Mouse (Mus musculus) kidney, embryonic 16.5 days (tissue): Measurements from ENCODE around the gene Aqp5. TPM values are rescaled to one million over a fixed set of nuclear protein-coding genes. Genes with fewer than 3 reads are reported as not detected.

Experiments used
- ATAC-seq: fragments of 200-750 bp; cut with Nextera tagmentation; 2 replicates; pipeline ENCODE4 v1.8.0; 2017; ENCODE audit warnings: moderate TSS enrichment; ENCODE audit not compliant: low FRiP score, low TSS enrichment
- H3K27ac ChIP-seq: fragments of 300-500 bp; sonication (generic); 2 replicates; pipeline ENCODE4 v1.5.1; 2014; ENCODE audit warnings: low read length
- H3K27me3 ChIP-seq: fragments of 300-500 bp; sonication (generic); 2 replicates; pipeline ENCODE4 v1.6.1; 2014; ENCODE audit warnings: low read length, control low read depth, mixed read lengths; ENCODE audit not compliant: insufficient read depth
- H3K36me3 ChIP-seq: fragments of 300-500 bp; sonication (generic); 2 replicates; pipeline ENCODE4 v1.6.1; 2014; ENCODE audit warnings: low read length, control low read depth, mixed read lengths; ENCODE audit not compliant: insufficient read depth
- H3K4me1 ChIP-seq: fragments of 300-500 bp; sonication (generic); 2 replicates; pipeline ENCODE4 v1.6.1; 2014; ENCODE audit warnings: low read length, control low read depth, mixed read lengths; ENCODE audit not compliant: insufficient read depth
- H3K4me2 ChIP-seq: fragments of 300-500 bp; sonication (generic); replicated peaks from 2 replicates; pipeline ENCODE4 v1.6.1; 2014; ENCODE audit warnings: low read depth, low read length
- H3K4me3 ChIP-seq: fragments of 300-500 bp; sonication (generic); 2 replicates; pipeline ENCODE4 v1.5.1; 2014; ENCODE audit warnings: mild to moderate bottlenecking, low read length
- H3K9ac ChIP-seq: fragments of 300-500 bp; sonication (generic); replicated peaks from 2 replicates; pipeline ENCODE4 v1.6.1; 2014; ENCODE audit warnings: low read length
- H3K9me3 ChIP-seq: fragments of 300-500 bp; sonication (generic); 2 replicates; pipeline ENCODE4 v1.6.1; 2016; ENCODE audit warnings: low read length, control low read depth
- WGBS: fragments of 180-500 bp; shearing (Covaris S2); extraction: QIAGEN DNeasy Blood & Tissue Kit; methylation state at CpG from one replicate; pipeline ENCODE4 v1.1.7; 2014; 5-methylcytosine and 5-hydroxymethylcytosine counted together
- polyA plus RNA-seq: library from polyadenylated mRNA; unstranded; fragments of >200 nt; fragmentation: Nextera tagmentation; extraction: Ambion mirVana; gene quantifications from 2 replicates; pipeline ENCODE4 v1.2.1, GENCODE M21; 2015

The Aqp5 gene
- polyA plus RNA-seq, 1 experiment from 2014 or later = 5.0 TPM

- no peak overlapping the region for H3K4me3 ChIP-seq
- no peaks in the 10 kb centered on the region for H3K36me3 ChIP-seq
- peaks cover 85% of the 10 kb centered on the region for H3K27me3 ChIP-seq
- no peak for ATAC-seq
- H3K27ac ChIP-seq = no peak overlapping the region
- 76% methylated on average over 5 of the region's 5 CpGs for WGBS
- peaks cover 19% of the 10 kb centered on the region for H3K4me1 ChIP-seq
- H3K9ac ChIP-seq = no peak overlapping the region
- H3K9me3 ChIP-seq = 0 out of 2 replicates have a peak, but pooled peaks cover 3% of the 10 kb centered on the region
- H3K4me2 ChIP-seq = no peak overlapping the region
Measured at GRCm38 (mm10) chr15:99592877-99593276, 2.3 kb downstream of the Aqp5 start.

GRCm38 (mm10) chr15:99594951-99595350 lies 4.4 kb downstream of the Aqp5 start:
- Histone ChIP-seq H3K36me3 (no peaks in the 10 kb centered on the region), H3K4me2 (no peak overlapping the region), H3K4me1 (peaks cover 15% of the 10 kb centered on the region; the same call in 1 of the 2 replicates), H3K9me3 (0 out of 2 replicates have a peak, but pooled peaks cover 1% of the 10 kb centered on the region), H3K27ac (no peak overlapping the region), H3K9ac (no peak overlapping the region), H3K4me3 (no peak overlapping the region), H3K27me3 (peaks cover 67% of the 10 kb centered on the region)
- 84% methylated on average over 10 of the region's 10 CpGs for WGBS
- ATAC-seq = no peak

- Histone ChIP-seq H3K36me3 (no peaks in the 10 kb centered on the region), H3K4me1 (peaks cover 16% of the 10 kb centered on the region), H3K4me2 (no peak overlapping the region), H3K9ac (no peak overlapping the region), H3K4me3 (no peak overlapping the region), H3K27me3 (peaks cover 55% of the 10 kb centered on the region), H3K27ac (no peak overlapping the region), H3K9me3 (no peaks in the 10 kb centered on the region)
- WGBS = under 1% methylated on average over 7 of the region's 7 CpGs
- peak; percentile 81 for ATAC-seq
Measured at GRCm38 (mm10) chr15:99596056-99596687, 5.6 kb downstream of the Aqp5 start.

DNA sequence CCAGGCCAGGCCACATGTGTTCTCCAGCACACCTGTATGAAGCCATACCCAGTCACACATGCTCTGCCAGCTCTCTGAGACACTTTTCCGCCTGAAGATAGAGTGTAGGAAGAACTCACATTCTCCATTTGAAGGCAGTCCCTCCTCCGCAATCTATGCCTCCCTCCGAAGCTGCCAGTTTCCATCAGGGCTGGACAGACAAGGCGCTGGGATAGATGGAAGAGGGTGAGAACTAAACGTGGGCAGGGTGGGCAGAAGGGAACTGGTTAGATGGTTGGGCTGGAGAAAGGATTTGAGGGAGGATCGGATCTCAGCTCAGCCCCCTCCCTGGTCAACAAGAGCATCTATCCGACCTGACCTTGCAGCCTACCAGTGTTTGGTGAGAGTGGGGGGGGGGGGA lies 6.3 kb downstream of the Aqp5 start:
- Histone ChIP-seq H3K4me3 (no peak overlapping the region), H3K9me3 (no peaks in the 10 kb centered on the region), H3K9ac (no peak overlapping the region), H3K27me3 (peaks cover 51% of the 10 kb centered on the region), H3K27ac (no peak overlapping the region), H3K4me1 (peaks cover 22% of the 10 kb centered on the region), H3K4me2 (no peak overlapping the region), H3K36me3 (no peaks in the 10 kb centered on the region)
- WGBS = 52% methylated on average over 7 of the region's 7 CpGs
- peak; percentile 1; the same call in 1 of the 2 replicates for ATAC-seq

- H3K27ac ChIP-seq = no peak overlapping the region
- H3K4me3 ChIP-seq = no peak overlapping the region
- H3K9ac ChIP-seq = no peak overlapping the region
- H3K4me1 ChIP-seq = peaks cover 27% of the 10 kb centered on the region
- H3K9me3 ChIP-seq = no peaks in the 10 kb centered on the region
- no peaks in the 10 kb centered on the region for H3K36me3 ChIP-seq
- 55% methylated on average over 8 of the region's 8 CpGs for WGBS
- ATAC-seq = no peak
- H3K27me3 ChIP-seq = peaks cover 44% of the 10 kb centered on the region
- no peak overlapping the region for H3K4me2 ChIP-seq
Measured at GRCm38 (mm10) chr15:99597596-99597995, 7.0 kb downstream of the Aqp5 start.

DNA sequence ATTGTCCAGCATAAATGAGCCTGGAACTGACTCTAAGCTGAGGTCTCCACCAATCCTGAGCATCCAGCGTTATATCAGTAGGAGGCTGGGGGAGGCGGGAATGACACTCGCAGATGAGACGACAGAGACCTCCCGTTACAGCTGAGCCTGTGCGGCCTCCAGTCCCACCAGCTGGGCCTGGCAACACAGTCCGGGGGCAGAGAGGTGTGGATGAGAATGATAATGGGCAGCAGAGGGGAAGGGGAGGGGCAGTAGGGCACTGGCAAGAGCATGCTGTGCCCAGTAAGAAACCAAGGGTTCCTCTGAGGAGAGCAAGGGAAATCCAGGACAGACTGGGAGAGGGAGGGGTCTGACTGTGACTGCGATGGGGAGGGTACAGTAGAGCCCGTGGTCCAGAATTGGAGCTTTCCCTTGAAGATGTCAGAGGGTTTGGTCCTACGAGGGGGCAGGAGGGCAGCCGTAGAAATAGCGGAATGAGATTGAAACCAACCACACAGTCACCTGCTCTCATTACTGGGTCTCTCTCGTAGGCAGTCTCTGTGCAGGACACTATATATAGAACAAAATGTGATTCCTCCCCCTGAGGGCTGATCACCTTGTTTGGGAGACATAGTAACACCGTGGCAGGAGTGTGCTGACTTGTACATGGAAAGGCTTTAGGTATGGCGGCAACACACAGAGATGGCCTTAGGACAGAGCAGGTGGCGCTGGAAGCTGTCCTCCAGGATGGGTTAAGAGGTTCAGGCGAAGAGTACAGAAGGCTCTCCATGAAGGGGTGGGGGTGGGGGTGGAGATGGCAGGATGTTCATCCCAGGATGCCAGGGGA lies 8.9 kb downstream of the Aqp5 start:
- no peaks in the 10 kb centered on the region for H3K9me3 ChIP-seq
- peaks cover 26% of the 10 kb centered on the region for H3K27me3 ChIP-seq
- ATAC-seq = no peak
- 54% methylated on average over 17 of the region's 17 CpGs for WGBS
- peaks cover 39% of the 10 kb centered on the region for H3K4me1 ChIP-seq
- no peaks in the 10 kb centered on the region for H3K36me3 ChIP-seq
- 0 out of 2 replicates have a peak overlapping the region, but pooled peaks have one; percentile 13 for H3K9ac ChIP-seq
- H3K27ac ChIP-seq = no peak overlapping the region
- H3K4me3 ChIP-seq = no peak overlapping the region
- no peak overlapping the region for H3K4me2 ChIP-seq

- Histone ChIP-seq H3K4me3 (no peak within 1 kb of the TSS), H3K4me2 (no peak within 1 kb of the TSS), H3K36me3 (no peaks in the 10 kb centered on the region), H3K4me1 (peaks cover 37% of the 10 kb centered on the region), H3K27me3 (peaks cover 14% of the 10 kb centered on the region), H3K9ac (peak within 1 kb of the TSS; percentile 16; the same call in 1 of the 2 replicates), H3K9me3 (no peaks in the 10 kb centered on the region), H3K27ac (no peak within 1 kb of the TSS)
- ATAC-seq = peak; percentile 13; the same call in 1 of the 2 replicates
- WGBS = 49% methylated on average over 22 of the region's 22 CpGs
Measured at GRCm38 (mm10) chr15:99600986-99601822, 10.6 kb downstream of the Aqp5 start, which contains the start of gene Aqp6. Gene Aqp6, plus strand, starts transcription at chr15:99601400.

DNA sequence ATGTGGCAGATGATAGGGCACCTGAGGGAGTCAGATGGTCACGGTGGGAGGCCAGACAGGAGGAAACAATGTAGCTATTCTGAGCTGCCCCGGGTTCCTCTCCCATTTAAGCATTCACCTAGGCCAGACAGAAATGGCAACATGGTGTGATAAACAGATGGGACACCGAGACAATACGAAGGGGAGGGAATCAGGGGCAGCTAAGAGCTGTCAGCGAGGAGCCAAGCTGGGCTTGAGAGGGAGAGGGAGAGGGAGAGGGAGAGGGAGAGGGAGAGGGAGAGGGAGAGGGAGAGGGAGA lies 11.2 kb downstream of the Aqp5 start:
- no peak overlapping the region for H3K4me2 ChIP-seq
- no peak overlapping the region for H3K9ac ChIP-seq
- no peak for ATAC-seq
- H3K4me3 ChIP-seq = no peak overlapping the region
- H3K27me3 ChIP-seq = peaks cover 14% of the 10 kb centered on the region
- peaks cover 38% of the 10 kb centered on the region for H3K4me1 ChIP-seq
- no peak overlapping the region for H3K27ac ChIP-seq
- no peaks in the 10 kb centered on the region for H3K36me3 ChIP-seq
- no peaks in the 10 kb centered on the region for H3K9me3 ChIP-seq
- WGBS = 25% methylated on average over 5 of the region's 5 CpGs

DNA sequence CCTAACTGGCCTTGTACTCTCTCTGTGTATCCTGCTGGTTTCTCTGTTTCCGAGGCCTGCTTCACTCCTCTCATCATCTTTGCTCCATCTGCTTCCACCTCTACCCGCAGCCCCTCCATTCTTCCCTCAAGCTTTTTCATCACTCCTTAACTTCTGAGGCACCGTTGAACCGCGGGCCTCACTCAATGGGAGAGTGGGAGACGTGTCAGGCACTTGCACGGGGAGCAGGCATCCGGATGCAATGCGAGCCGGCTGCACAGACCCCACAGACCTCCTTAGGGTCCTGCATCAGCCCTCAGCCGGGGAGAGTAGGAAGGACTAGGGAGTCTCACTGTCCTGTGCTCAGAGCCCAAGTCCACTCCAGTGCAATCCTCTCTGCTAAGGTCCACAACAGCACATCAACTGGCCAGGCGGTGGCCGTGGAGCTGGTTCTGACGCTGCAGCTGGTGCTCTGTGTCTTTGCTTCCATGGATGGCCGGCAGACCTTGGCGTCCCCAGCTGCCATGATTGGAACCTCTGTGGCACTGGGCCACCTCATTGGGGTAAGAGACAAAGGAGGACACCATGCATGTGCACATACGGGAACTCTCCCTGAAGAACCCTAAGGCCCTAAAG lies 11.7 kb downstream of the Aqp5 start:
- Histone ChIP-seq H3K27ac (no peak overlapping the region), H3K27me3 (peaks cover 11% of the 10 kb centered on the region), H3K4me3 (no peak overlapping the region), H3K9ac (no peak overlapping the region), H3K4me2 (no peak overlapping the region), H3K36me3 (no peaks in the 10 kb centered on the region), H3K4me1 (peaks cover 41% of the 10 kb centered on the region), H3K9me3 (no peaks in the 10 kb centered on the region)
- WGBS = 49% methylated on average over 17 of the region's 17 CpGs
- ATAC-seq = no peak
